Mouse (Mus musculus) forebrain, embryonic 13.5 days (tissue): ENCODE results near the gene Shroom1. TPM values are rescaled to one million over a fixed set of nuclear protein-coding genes. Genes with fewer than 3 reads are reported as not detected.

Source experiments
- ATAC-seq: fragments of 200-750 bp; cut with Nextera tagmentation; 2 replicates; pipeline ENCODE4 v1.8.0; 2017
- H3K27ac ChIP-seq: fragments of 300-500 bp; sonication (generic); 2 replicates; pipeline ENCODE4 v1.5.1; 2015; ENCODE audit warnings: inconsistent platforms, mild to moderate bottlenecking, moderate library complexity
- H3K27me3 ChIP-seq: fragments of 300-500 bp; sonication (generic); 2 replicates; pipeline ENCODE4 v1.6.1; 2015; ENCODE audit warnings: mild to moderate bottlenecking, inconsistent platforms
- H3K36me3 ChIP-seq: fragments of 300-500 bp; sonication (generic); 2 replicates; pipeline ENCODE4 v1.6.1; 2015; ENCODE audit warnings: mild to moderate bottlenecking, inconsistent platforms; ENCODE audit not compliant: poor library complexity, severe bottlenecking
- H3K4me1 ChIP-seq: fragments of 300-500 bp; sonication (generic); 2 replicates; pipeline ENCODE4 v1.6.1; 2015; ENCODE audit warnings: inconsistent platforms
- H3K4me2 ChIP-seq: fragments of 300-500 bp; sonication (generic); 2 replicates; pipeline ENCODE4 v1.6.1; 2015; ENCODE audit warnings: inconsistent platforms, mild to moderate bottlenecking, moderate library complexity
- H3K4me3 ChIP-seq: fragments of 300-500 bp; sonication (generic); 2 replicates; pipeline ENCODE4 v1.5.1; 2015; ENCODE audit warnings: mild to moderate bottlenecking, inconsistent platforms
- H3K9ac ChIP-seq: fragments of 300-500 bp; sonication (generic); 2 replicates; pipeline ENCODE4 v1.6.1; 2015; ENCODE audit warnings: mild to moderate bottlenecking, inconsistent platforms
- H3K9me3 ChIP-seq: fragments of 300-500 bp; sonication (generic); replicated peaks from 2 replicates; pipeline ENCODE4 v1.6.1; 2016; ENCODE audit warnings: inconsistent platforms
- WGBS: fragments of 180-500 bp; shearing (Covaris S2); methylation state at CpG from one replicate; pipeline ENCODE4 v1.1.7; 2015; 5-methylcytosine and 5-hydroxymethylcytosine counted together
- polyA plus RNA-seq: library from polyadenylated mRNA; unstranded; fragments of >200 nt; fragmentation: Nextera tagmentation; extraction: Ambion mirVana; gene quantifications from 2 replicates; pipeline ENCODE4 v1.2.1, GENCODE M21; 2015

Shroom1 gene
- polyA plus RNA-seq, 1 experiment from 2014 or later: 1.3 TPM

DNA sequence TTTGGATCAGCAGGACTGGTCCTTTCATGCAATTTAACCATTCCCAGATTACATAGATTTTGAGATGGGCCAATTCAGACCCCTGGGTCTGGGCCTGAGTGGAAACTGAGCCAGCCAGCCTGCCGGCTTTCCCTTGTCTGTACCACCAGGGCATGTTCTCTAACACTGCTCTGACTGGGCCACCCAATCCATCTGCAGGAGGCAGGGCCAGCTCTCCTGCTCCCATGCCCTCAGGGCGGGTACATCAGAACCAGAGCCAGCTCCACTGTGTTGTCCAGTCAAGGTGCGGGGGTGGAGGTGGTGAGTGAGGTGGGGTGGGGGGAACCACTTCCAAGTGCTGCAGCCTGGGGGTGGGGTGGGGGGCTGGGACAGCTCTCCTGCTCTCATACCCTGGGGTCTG, 29.3 kb downstream of the Shroom1 start:
- WGBS: 83% methylated on average over 3 of the region's 3 CpGs
- no peaks in the 10 kb centered on the region for H3K36me3 ChIP-seq
- H3K27ac ChIP-seq: no peak overlapping the region
- H3K9ac ChIP-seq: no peak overlapping the region
- no peak overlapping the region for H3K4me3 ChIP-seq
- H3K9me3 ChIP-seq: no peaks in the 10 kb centered on the region
- H3K27me3 ChIP-seq: peaks cover 34% of the 10 kb centered on the region
- ATAC-seq: no peak
- H3K4me1 ChIP-seq: peaks cover 9% of the 10 kb centered on the region
- H3K4me2 ChIP-seq: no peak overlapping the region

- Histone ChIP-seq H3K27me3 (peaks cover 28% of the 10 kb centered on the region), H3K4me3 (peak overlapping the region; percentile 7; the same call in 1 of the 2 replicates), H3K36me3 (no peaks in the 10 kb centered on the region), H3K9ac (no peak overlapping the region), H3K9me3 (no peaks in the 10 kb centered on the region), H3K4me2 (peak overlapping the region; percentile 52), H3K27ac (no peak overlapping the region), H3K4me1 (peaks cover 12% of the 10 kb centered on the region)
- WGBS: 18% methylated on average over 27 of the region's 27 CpGs
- no peak for ATAC-seq
Observed at GRCm38 (mm10) chr11:53486822-53487594, 30.0 kb downstream of the Shroom1 start.

DNA sequence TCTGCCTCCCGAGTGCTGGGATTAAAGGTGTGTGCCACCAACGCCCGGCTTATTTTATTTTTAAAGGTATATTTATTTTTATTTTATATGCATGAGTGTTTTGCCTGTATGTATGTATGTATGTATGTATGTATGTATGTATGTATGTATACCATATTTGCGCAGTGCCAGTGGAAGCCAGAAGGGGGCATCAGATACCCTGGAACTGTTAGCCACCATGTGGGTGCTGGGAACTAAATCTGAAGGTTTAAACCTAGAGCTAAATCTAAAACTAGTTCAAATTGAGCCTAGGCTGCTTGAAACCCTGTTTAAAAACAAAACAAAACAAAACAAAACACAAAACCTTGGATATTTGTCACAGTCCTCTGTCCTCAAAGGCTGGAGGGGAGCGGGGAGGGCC, 32.0 kb downstream of the Shroom1 start:
- H3K9ac ChIP-seq: no peak overlapping the region
- no peak overlapping the region for H3K4me3 ChIP-seq
- ATAC-seq: no peak
- H3K9me3 ChIP-seq: no peaks in the 10 kb centered on the region
- peaks cover 29% of the 10 kb centered on the region for H3K4me1 ChIP-seq
- no peak overlapping the region for H3K27ac ChIP-seq
- no peaks in the 10 kb centered on the region for H3K36me3 ChIP-seq
- H3K27me3 ChIP-seq: peaks cover 24% of the 10 kb centered on the region
- WGBS: 90% methylated on average over 5 of the region's 5 CpGs
- H3K4me2 ChIP-seq: no peak overlapping the region

DNA sequence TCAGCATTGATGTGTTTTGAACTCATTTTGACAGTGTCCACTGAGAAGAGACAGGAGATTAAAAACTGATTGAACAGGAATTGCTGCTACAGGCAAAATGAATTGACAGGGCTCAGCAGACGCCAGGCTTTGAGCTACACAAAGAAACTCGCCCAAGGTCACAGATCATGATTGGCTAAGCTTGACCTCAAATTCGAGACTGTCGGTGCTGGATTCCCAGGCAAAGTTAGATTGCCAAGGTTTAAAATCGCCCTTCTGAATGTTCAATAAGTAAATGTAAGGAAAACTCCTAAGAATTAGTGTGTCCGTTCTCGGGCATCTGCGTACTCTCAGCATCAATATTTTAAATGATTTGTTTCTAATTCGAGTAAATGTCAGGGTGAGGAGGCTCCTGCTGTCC, 32.4 kb downstream of the Shroom1 start:
- Histone ChIP-seq H3K27me3 (peaks cover 24% of the 10 kb centered on the region), H3K4me2 (no peak overlapping the region), H3K36me3 (no peaks in the 10 kb centered on the region), H3K4me1 (peaks cover 30% of the 10 kb centered on the region), H3K4me3 (no peak overlapping the region), H3K9ac (no peak overlapping the region), H3K27ac (no peak overlapping the region), H3K9me3 (no peaks in the 10 kb centered on the region)
- WGBS: 56% methylated on average over 9 of the region's 9 CpGs
- ATAC-seq: no peak

DNA sequence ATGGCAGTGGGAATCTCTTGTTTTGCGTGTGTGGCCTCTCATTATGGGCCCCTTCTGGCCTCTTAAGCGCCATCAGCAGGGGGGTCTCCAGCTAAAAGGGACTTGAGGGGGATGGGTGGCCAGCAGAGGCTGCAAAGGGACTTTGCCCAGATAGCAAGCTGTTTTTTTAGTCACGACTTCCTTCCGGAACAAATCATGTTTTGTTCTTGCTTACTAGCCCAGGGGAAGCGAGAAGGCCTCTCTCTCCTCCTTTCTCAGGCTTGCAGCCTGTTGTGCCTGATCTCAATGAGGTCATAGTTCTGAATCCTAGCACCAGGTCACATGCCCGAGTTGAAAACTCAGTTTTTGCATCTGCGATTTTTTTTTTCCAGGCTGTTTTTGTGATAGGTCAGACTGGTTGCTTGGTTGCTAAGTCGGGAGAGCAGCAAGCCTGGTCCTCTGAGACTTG, 35.0 kb downstream of the Shroom1 start:
- peaks cover 13% of the 10 kb centered on the region for H3K27me3 ChIP-seq
- ATAC-seq: 0 out of 2 replicates have a peak, but pooled peaks have one; percentile 48
- H3K36me3 ChIP-seq: no peaks in the 10 kb centered on the region
- H3K4me1 ChIP-seq: peaks cover 49% of the 10 kb centered on the region
- H3K27ac ChIP-seq: peak overlapping the region; percentile 21; the same call in 1 of the 2 replicates
- H3K9me3 ChIP-seq: no peaks in the 10 kb centered on the region
- no peak overlapping the region for H3K4me3 ChIP-seq
- H3K4me2 ChIP-seq: peak overlapping the region; percentile 19; the same call in 1 of the 2 replicates
- no peak overlapping the region for H3K9ac ChIP-seq
- WGBS: 2% methylated on average over 8 of the region's 8 CpGs

GRCm38 (mm10) chr11:53493243-53493955, 36.4 kb downstream of the Shroom1 start:
- 18% methylated on average over 3 of the region's 3 CpGs for WGBS

DNA sequence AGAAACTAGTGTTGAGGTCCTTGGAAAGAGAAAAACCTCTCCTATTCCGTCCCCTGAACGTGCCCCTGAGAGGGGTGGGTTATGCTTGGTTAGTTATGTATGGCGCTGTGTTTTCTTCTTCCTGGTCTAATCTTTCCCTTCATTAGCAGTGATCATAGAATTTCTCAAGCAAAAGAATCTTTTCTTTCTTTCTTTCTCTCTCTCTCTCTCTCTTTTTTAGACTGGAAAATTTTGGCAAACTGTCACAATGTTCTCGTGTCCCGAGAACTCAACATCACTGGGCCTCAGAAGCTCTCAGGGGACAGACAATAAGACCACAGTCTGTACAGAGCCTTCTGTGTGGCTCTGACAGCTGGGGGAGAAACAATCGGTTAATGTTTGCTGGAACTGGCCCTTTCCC, 38.4 kb downstream of the Shroom1 start:
- H3K9ac ChIP-seq: no peak overlapping the region
- 0 out of 2 replicates have a peak, but pooled peaks have one; percentile 62 for ATAC-seq
- peak overlapping the region; percentile 46; the same call in 1 of the 2 replicates for H3K27ac ChIP-seq
- no peak overlapping the region for H3K4me2 ChIP-seq
- H3K27me3 ChIP-seq: no peaks in the 10 kb centered on the region
- peaks cover 48% of the 10 kb centered on the region for H3K4me1 ChIP-seq
- no peaks in the 10 kb centered on the region for H3K36me3 ChIP-seq
- WGBS: 8% methylated on average over 6 of the region's 6 CpGs
- no peak overlapping the region for H3K4me3 ChIP-seq
- H3K9me3 ChIP-seq: no peaks in the 10 kb centered on the region

More at GRCm38 (mm10) chr11:53493243-53493955, 36.4 kb downstream of the Shroom1 start:
- H3K9ac ChIP-seq: no peak overlapping the region
- H3K4me3 ChIP-seq: no peak overlapping the region
- H3K9me3 ChIP-seq: no peaks in the 10 kb centered on the region
- H3K36me3 ChIP-seq: no peaks in the 10 kb centered on the region
- no peak overlapping the region for H3K4me2 ChIP-seq
- H3K27ac ChIP-seq: no peak overlapping the region
- H3K4me1 ChIP-seq: peaks cover 46% of the 10 kb centered on the region
- ATAC-seq: 0 out of 2 replicates have a peak, but pooled peaks have one; percentile 43
- H3K27me3 ChIP-seq: no peaks in the 10 kb centered on the region

DNA sequence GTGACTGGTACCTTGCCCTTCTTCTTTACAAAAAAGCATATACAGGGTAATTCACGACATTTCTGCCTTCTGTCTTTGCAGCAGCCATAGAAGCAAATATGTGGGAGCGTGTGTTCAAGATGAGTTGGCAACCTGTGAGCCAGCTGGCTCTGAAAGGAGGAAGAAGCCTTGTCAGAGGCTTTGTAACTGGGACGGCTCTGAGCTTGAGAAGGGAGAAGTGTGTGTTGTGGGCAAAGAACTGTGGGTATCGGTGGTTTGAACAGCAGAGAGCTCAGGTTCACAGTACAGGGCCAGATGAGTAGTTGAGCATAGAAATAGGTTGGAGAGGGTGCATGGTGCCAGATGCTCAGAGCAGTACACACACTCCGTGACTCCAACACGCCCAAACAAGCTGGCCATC, 39.9 kb downstream of the Shroom1 start:
- WGBS: 77% methylated on average over 6 of the region's 6 CpGs
- ATAC-seq: no peak
- H3K4me1 ChIP-seq: peaks cover 53% of the 10 kb centered on the region
- H3K27me3 ChIP-seq: no peaks in the 10 kb centered on the region
- H3K36me3 ChIP-seq: no peaks in the 10 kb centered on the region
- no peak overlapping the region for H3K9ac ChIP-seq
- H3K27ac ChIP-seq: no peak overlapping the region
- H3K4me2 ChIP-seq: no peak overlapping the region
- H3K9me3 ChIP-seq: no peaks in the 10 kb centered on the region
- no peak overlapping the region for H3K4me3 ChIP-seq

DNA sequence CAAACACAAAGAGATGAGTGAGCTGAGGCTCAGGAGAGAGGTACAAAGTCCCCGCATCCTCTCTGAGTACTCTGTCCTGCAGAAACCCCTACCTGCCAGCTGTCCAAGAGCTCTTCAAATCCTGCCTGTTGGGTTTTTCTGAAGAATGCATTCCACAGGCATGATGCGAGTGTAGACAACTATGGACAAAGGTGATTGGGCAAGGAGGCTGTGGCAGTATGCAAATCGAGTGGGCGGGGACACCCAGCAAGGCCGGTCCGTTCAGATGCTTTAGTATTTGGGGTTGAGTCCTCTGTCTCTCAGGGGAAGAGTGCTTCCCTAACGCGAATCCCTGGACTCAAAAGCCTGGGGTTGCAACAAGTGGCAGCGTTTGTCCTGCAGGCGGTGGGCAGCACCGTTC, 43.6 kb downstream of the Shroom1 start:
- H3K27me3 ChIP-seq: no peaks in the 10 kb centered on the region
- H3K4me3 ChIP-seq: no peak overlapping the region
- H3K27ac ChIP-seq: no peak overlapping the region
- WGBS: 10% methylated on average over 11 of the region's 11 CpGs
- H3K36me3 ChIP-seq: no peaks in the 10 kb centered on the region
- peak overlapping the region; percentile 40 for H3K4me2 ChIP-seq
- no peaks in the 10 kb centered on the region for H3K9me3 ChIP-seq
- peaks cover 30% of the 10 kb centered on the region for H3K4me1 ChIP-seq
- ATAC-seq: no peak
- H3K9ac ChIP-seq: no peak overlapping the region

DNA sequence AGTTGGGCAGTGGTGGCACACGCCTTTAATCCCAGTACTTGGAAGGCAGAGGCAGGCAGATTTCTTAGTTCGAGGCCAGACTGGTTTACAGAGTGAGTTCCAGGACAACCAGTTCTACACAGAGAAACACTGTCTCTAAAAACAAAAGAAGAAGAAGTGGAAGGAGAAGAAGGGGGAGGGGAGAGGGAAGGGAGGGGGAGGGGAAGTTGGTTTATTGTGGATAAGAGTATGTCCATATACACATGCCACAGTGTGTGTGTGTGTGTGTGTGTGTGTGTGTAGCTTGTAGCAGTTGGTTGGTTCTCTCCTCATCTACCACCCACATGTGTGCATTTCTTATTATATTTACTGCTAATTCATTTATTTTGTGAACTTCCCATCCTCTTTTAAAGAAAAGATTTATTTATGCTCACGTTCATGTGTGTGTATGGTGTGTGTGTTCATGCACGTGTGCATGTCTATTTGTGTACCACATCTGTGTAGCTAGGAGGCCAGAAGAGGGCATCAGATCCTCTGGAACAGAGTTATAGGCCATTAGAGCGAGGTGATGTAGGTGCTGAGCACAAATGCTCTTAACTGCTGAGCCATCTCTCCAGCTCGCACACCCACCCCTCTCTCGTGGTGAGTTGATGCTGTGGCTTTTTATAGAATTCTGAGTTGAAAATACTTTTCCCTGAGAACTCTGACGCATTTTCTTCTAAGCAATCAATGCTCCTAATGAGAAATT, 45.2 kb downstream of the Shroom1 start:
- no peaks in the 10 kb centered on the region for H3K9me3 ChIP-seq
- WGBS: 83% methylated on average over 8 of the region's 8 CpGs
- H3K4me1 ChIP-seq: peaks cover 15% of the 10 kb centered on the region
- no peaks in the 10 kb centered on the region for H3K36me3 ChIP-seq
- no peak overlapping the region for H3K4me3 ChIP-seq
- ATAC-seq: no peak
- no peaks in the 10 kb centered on the region for H3K27me3 ChIP-seq
- no peak overlapping the region for H3K27ac ChIP-seq
- no peak overlapping the region for H3K9ac ChIP-seq
- H3K4me2 ChIP-seq: no peak overlapping the region

- H3K4me1 ChIP-seq: peaks cover 15% of the 10 kb centered on the region
Observed at GRCm38 (mm10) chr11:53503738-53504137, 46.7 kb downstream of the Shroom1 start.

DNA sequence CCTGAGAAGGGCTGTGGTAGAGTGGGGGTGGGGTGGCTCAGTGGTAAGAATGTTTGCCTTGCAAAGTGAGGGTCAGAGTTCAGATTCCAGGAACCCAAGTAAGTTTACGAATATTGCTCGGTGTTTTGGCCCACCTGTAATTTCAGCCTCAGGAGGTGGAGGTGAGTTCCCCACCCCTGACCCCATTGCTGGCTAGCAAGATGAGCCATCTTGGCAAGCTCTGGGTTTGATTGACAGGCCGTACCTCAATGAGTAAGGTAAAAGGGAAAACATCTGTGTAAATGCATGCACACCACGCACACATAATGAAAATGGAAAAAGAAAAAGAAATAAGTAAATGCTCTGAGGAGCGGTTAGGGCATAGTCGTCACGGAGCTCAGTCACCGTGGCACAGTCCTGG, 47.4 kb downstream of the Shroom1 start:
- Histone ChIP-seq H3K4me3 (no peak overlapping the region), H3K36me3 (no peaks in the 10 kb centered on the region), H3K27me3 (no peaks in the 10 kb centered on the region), H3K4me1 (peaks cover 15% of the 10 kb centered on the region), H3K9me3 (no peaks in the 10 kb centered on the region), H3K9ac (no peak overlapping the region), H3K27ac (no peak overlapping the region), H3K4me2 (no peak overlapping the region)
- 92% methylated on average over 8 of the region's 8 CpGs for WGBS
- ATAC-seq: no peak

More at GRCm38 (mm10) chr11:53503738-53504137, 46.7 kb downstream of the Shroom1 start:
- no peak overlapping the region for H3K4me2 ChIP-seq
- H3K9me3 ChIP-seq: no peaks in the 10 kb centered on the region
- no peak for ATAC-seq
- H3K36me3 ChIP-seq: no peaks in the 10 kb centered on the region
- WGBS: 87% methylated on average over 5 of the region's 5 CpGs
- no peak overlapping the region for H3K4me3 ChIP-seq
- no peaks in the 10 kb centered on the region for H3K27me3 ChIP-seq
- H3K27ac ChIP-seq: no peak overlapping the region
- H3K9ac ChIP-seq: no peak overlapping the region
